Mouse (Mus musculus): ENCODE data around the gene Rasgrf1. TPM values are rescaled to one million over a fixed set of nuclear protein-coding genes. Genes with fewer than 3 reads are reported as not detected.

Gene Rasgrf1
- polyA plus RNA-seq, 1 experiment, result 0.22 TPM

DNA sequence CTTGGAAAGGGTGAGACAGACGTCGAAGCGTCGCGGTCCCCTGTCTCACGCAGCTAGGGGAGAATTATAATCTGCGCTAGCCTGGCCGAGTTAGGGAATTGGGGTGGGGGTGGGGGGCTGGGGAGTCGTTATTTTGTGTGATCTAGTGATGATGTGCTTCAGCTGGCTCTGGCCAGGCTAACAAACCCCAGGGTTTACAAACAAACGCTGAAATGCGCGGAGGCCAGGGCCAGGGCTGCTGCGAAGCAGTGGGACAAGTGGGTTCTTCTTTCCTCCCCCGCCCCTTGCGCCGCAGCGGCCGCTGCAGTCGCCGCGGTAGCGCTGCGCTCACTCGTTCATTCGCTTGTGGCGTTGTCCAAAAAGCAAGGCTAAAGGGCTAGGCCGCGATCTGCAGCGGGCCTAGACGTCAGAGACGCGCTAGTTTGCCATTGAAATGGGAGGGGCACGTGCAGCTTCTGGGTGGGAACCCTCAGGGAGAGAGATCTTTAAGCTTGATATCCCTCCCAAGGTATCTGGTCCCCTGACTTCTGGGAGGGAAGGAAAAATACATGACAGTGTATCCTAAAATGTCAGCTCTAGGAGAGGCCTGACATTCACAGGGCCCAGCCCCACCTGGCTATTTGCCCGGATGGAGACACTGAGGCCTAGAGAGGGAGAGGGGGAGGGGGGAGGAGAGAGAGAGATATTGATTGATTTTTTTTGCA is 1.2 kb downstream of the Rasgrf1 start:
- Histone ChIP-seq H3K36me3 (ENCODE audit: control insufficient read depth, insufficient read depth, low read length) (no peaks in the 10 kb centered on the region), H3K27me3 (ENCODE audit: control insufficient read depth, insufficient read depth, low read length) (peaks cover 16% of the 10 kb centered on the region; the same call in 1 of the 2 replicates), H3K4me3 (ENCODE audit: control insufficient read depth, insufficient read depth, low read length) (no peak overlapping the region)

DNA sequence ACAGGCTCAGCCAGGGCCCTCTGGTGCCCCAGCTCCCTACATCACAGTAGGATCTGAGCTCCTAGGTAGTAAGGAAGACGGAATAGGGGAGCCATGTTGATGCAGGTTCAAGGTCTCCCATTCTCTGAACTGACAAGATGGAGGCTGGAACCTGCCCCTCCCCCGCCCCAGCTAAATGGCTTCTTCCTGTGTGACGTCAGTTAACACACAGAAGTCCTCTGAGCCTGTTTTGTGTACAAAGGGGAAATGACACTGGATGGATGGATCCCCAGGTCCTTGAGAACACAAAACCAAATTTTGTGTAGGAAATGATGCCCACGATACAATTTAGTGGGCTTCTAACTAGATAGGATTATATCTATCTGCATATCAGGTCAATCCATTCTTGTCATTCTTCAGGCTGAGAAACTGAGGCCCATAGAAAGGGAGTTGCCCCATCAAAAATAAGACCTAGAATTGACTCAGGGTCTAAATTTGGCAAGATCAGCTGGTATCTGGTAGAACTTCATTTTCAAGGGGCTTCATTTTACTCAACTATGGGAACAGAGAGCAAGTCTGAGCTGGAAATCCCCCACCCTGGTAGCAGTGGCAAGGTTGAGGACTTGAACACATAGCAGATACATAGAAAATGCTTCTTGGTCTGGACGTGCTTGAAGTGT is 2.3 kb downstream of the Rasgrf1 start:
- H3K4me3 ChIP-seq (ENCODE audit: control insufficient read depth, insufficient read depth, low read length), result no peak overlapping the region
- H3K36me3 ChIP-seq (ENCODE audit: control insufficient read depth, insufficient read depth, low read length), result no peaks in the 10 kb centered on the region
- no peak overlapping the region for H3K27ac ChIP-seq (ENCODE audit: control insufficient read depth, insufficient read depth, low read length)
- DNase-seq, result no peak
- H3K27me3 ChIP-seq (ENCODE audit: control insufficient read depth, insufficient read depth, low read length), result peaks cover 16% of the 10 kb centered on the region; the same call in 1 of the 2 replicates
- no peak for TF ChIP-seq CTCF (IDR thresholded peaks at IDR 0.05; ENCODE audit: borderline replicate concordance, control insufficient read depth, extremely low read depth, insufficient read depth, low read length, poor library complexity)
- TF ChIP-seq POLR2A (IDR thresholded peaks at IDR 0.05; ENCODE audit: control insufficient read depth, extremely low read depth, insufficient read depth, low read length, poor library complexity), result no peak
- H3K4me1 ChIP-seq (replicated peaks; ENCODE audit: control insufficient read depth, insufficient read depth, low read length), result no peaks in the 10 kb centered on the region
- WGBS, result 68% methylated on average over 5 of the region's 5 CpGs

More for the DNA sequence above, 1.2 kb downstream of the Rasgrf1 start:
- no peak for DNase-seq
- Histone ChIP-seq H3K4me1 (replicated peaks; ENCODE audit: control insufficient read depth, insufficient read depth, low read length) (no peaks in the 10 kb centered on the region), H3K27ac (ENCODE audit: control insufficient read depth, insufficient read depth, low read length) (no peak overlapping the region)
- 8% methylated on average over 34 of the region's 34 CpGs for WGBS
- TF ChIP-seq POLR2A (IDR thresholded peaks at IDR 0.05; ENCODE audit: control insufficient read depth, extremely low read depth, insufficient read depth, low read length, poor library complexity), result no peak
- TF ChIP-seq CTCF (IDR thresholded peaks at IDR 0.05; ENCODE audit: borderline replicate concordance, control insufficient read depth, extremely low read depth, insufficient read depth, low read length, poor library complexity), result no peak

DNA sequence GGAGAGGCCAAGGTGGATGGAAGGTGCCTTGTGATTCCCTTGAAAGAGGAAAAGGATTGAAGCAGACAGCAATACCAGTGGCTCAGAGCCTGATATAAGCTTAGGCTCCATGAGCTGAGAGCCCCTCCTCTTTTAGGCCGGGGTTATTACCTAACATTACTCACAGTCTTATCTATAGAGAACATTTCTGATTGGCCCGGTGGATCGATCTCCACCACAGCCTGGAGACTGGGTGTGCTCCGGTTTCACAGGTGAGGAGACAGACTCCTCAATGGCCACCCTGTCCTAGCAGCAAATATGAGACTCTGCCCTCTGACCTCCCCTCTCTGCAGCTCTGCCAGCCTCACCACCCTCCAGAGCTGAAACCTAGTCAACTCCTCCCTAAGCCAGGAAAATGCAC is 3.4 kb downstream of the Rasgrf1 start:
- no peak for TF ChIP-seq POLR2A (IDR thresholded peaks at IDR 0.05; ENCODE audit: control insufficient read depth, extremely low read depth, insufficient read depth, low read length, poor library complexity)
- TF ChIP-seq CTCF (IDR thresholded peaks at IDR 0.05; ENCODE audit: borderline replicate concordance, control insufficient read depth, extremely low read depth, insufficient read depth, low read length, poor library complexity), result no peak
- WGBS, result 60% methylated on average over 4 of the region's 4 CpGs
- H3K27ac ChIP-seq (ENCODE audit: control insufficient read depth, insufficient read depth, low read length), result no peak overlapping the region
- H3K36me3 ChIP-seq (ENCODE audit: control insufficient read depth, insufficient read depth, low read length), result no peaks in the 10 kb centered on the region
- H3K4me1 ChIP-seq (replicated peaks; ENCODE audit: control insufficient read depth, insufficient read depth, low read length), result no peaks in the 10 kb centered on the region
- H3K27me3 ChIP-seq (ENCODE audit: control insufficient read depth, insufficient read depth, low read length), result peaks cover 8% of the 10 kb centered on the region; the same call in 1 of the 2 replicates
- no peak overlapping the region for H3K4me3 ChIP-seq (ENCODE audit: control insufficient read depth, insufficient read depth, low read length)
- no peak for DNase-seq

DNA sequence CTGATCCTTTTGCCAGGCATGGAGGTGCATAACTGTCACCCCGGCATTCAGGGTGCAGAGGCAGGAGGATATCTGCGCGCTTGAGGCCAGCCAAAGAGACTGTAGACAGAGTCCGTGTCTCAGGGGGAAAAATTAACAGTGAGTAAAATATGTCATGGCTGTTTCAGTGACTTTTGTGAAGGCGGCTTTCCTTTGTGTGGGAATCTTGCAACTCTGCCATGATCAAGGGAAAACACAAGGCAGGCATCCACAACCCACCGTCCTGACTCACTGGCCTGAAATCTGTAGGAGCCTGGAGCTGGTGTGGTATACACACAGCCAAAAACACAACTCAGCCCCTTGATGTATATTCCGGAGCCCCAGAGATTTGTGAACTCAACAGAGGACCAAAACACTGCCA is 6.8 kb downstream of the Rasgrf1 start:
- TF ChIP-seq CTCF (IDR thresholded peaks at IDR 0.05; ENCODE audit: borderline replicate concordance, control insufficient read depth, extremely low read depth, insufficient read depth, low read length, poor library complexity) (no peak), POLR2A (IDR thresholded peaks at IDR 0.05; ENCODE audit: control insufficient read depth, extremely low read depth, insufficient read depth, low read length, poor library complexity) (no peak)
- Histone ChIP-seq H3K27me3 (ENCODE audit: control insufficient read depth, insufficient read depth, low read length) (no peaks in the 10 kb centered on the region; the same call in 1 of the 2 replicates), H3K36me3 (ENCODE audit: control insufficient read depth, insufficient read depth, low read length) (no peaks in the 10 kb centered on the region), H3K27ac (ENCODE audit: control insufficient read depth, insufficient read depth, low read length) (no peak overlapping the region), H3K4me1 (replicated peaks; ENCODE audit: control insufficient read depth, insufficient read depth, low read length) (no peaks in the 10 kb centered on the region), H3K4me3 (ENCODE audit: control insufficient read depth, insufficient read depth, low read length) (no peak overlapping the region)
- DNase-seq, result no peak
- WGBS, result 96% methylated on average over 7 of the region's 7 CpGs

DNA sequence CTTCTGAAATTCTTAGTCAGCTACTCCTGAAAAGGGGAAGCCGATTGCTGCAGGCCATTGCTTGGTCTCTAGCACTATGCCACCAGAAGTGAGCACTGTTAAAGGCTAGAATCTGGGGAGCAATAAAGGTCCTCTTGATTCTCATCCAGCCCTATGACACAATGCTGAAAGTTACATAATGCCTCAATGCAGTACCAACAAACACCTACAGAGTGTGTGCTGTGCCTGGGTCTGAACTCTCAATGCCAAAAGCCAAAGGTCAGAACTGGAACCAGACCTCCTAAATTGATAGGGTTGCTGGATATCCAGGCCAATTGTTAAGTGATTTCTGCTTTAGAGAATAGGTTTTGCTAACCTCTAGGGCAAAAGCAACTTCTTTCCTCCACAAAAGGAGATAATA is 7.7 kb downstream of the Rasgrf1 start:
- Histone ChIP-seq H3K27me3 (ENCODE audit: control insufficient read depth, insufficient read depth, low read length) (no peaks in the 10 kb centered on the region), H3K4me1 (replicated peaks; ENCODE audit: control insufficient read depth, insufficient read depth, low read length) (no peaks in the 10 kb centered on the region), H3K36me3 (ENCODE audit: control insufficient read depth, insufficient read depth, low read length) (no peaks in the 10 kb centered on the region), H3K4me3 (ENCODE audit: control insufficient read depth, insufficient read depth, low read length) (no peak overlapping the region), H3K27ac (ENCODE audit: control insufficient read depth, insufficient read depth, low read length) (no peak overlapping the region)
- no peak for DNase-seq
- no peak for TF ChIP-seq CTCF (IDR thresholded peaks at IDR 0.05; ENCODE audit: borderline replicate concordance, control insufficient read depth, extremely low read depth, insufficient read depth, low read length, poor library complexity)
- TF ChIP-seq POLR2A (IDR thresholded peaks at IDR 0.05; ENCODE audit: control insufficient read depth, extremely low read depth, insufficient read depth, low read length, poor library complexity), result no peak
- WGBS, result 33% methylated on average over 1 of the region's 1 CpGs

DNA sequence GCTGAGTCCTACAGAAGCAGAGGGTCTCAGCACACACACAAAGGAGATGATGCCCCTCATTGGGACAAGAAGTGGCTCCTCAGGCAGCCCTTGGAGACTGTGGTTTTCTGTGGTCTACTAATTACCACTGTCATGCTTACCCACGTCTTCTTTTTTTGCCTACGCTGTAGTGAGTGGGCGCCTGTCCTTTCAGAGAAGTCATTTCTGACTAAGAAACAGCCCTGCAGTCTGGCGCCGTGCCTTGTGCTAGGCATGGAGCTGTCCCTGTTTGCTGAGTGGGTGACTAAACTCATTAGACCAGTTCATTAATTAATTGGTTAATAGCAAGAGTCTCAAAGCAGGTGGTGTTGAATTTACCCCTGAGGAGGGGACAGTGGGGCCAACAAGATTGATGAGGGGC is 9.1 kb downstream of the Rasgrf1 start:
- H3K4me3 ChIP-seq (ENCODE audit: control insufficient read depth, insufficient read depth, low read length), result no peak overlapping the region
- no peak for TF ChIP-seq POLR2A (IDR thresholded peaks at IDR 0.05; ENCODE audit: control insufficient read depth, extremely low read depth, insufficient read depth, low read length, poor library complexity)
- TF ChIP-seq CTCF (IDR thresholded peaks at IDR 0.05; ENCODE audit: borderline replicate concordance, control insufficient read depth, extremely low read depth, insufficient read depth, low read length, poor library complexity), result no peak
- H3K36me3 ChIP-seq (ENCODE audit: control insufficient read depth, insufficient read depth, low read length), result no peaks in the 10 kb centered on the region
- H3K27me3 ChIP-seq (ENCODE audit: control insufficient read depth, insufficient read depth, low read length), result no peaks in the 10 kb centered on the region
- no peak overlapping the region for H3K27ac ChIP-seq (ENCODE audit: control insufficient read depth, insufficient read depth, low read length)
- 69% methylated on average over 5 of the region's 5 CpGs for WGBS
- no peaks in the 10 kb centered on the region for H3K4me1 ChIP-seq (replicated peaks; ENCODE audit: control insufficient read depth, insufficient read depth, low read length)
- DNase-seq, result no peak

Measured in thymus, adult 2 months (tissue).